Mouse (Mus musculus) stomach, postnatal 0 days (tissue): ENCODE results near the gene Tmem217.

Source experiments
- CTCF ChIP-seq: IDR thresholded peaks from 2 replicates; pipeline ENCODE4 v1.5.1; 2016; ENCODE audit warnings: antibody characterized with exemption, low read depth, mild to moderate bottlenecking, moderate library complexity
- EP300 ChIP-seq: optimal IDR thresholded peaks from 2 replicates; pipeline ENCODE3; 2016; ENCODE audit warnings: antibody characterized with exemption

- TF ChIP-seq CTCF (no peak), EP300 (no peak)
These were observed 17.6 kb upstream of the Tmem217 start for GRCm38 (mm10) chr17:29569831-29570230.
